Mouse (Mus musculus): ENCODE results near the gene Krtap28-13.

DNA sequence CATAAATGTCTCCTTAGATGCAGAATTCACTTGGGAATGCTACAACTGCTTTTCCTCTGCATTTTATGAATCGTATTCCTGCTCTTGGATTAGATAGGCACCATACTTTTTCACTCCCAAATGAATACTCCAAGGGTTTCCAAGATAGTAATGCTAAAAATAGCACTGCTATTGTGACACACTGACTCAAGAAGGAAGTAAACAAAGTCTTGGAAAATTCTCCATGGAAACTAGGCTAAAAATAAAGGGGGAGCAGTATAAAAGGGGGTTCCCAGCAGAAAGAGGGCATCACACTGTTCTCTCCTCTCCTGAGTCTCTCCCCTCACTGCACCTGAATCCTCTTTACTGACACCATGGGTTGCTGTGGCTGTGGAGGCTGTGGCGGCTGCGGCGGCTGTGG lies at the start of gene Krtap28-13:
- TF ChIP-seq CTCF (IDR thresholded peaks at IDR 0.05; ENCODE audit: borderline replicate concordance, extremely low read depth, insufficient read depth, insufficient read length), result no peak
- TF ChIP-seq POLR2A (IDR thresholded peaks at IDR 0.05; ENCODE audit: borderline replicate concordance, extremely low read depth, insufficient read depth, insufficient read length, poor library complexity, severe bottlenecking), result no peak

Data from brain, embryonic 14.5 days (tissue).